Mouse (Mus musculus) liver, postnatal 0 days (tissue): ENCODE data around the gene Ptpre.

Experiments
- CTCF ChIP-seq: sonication (generic); IDR thresholded peaks from 2 replicates; pipeline ENCODE4 v1.5.1; 2016; ENCODE audit warnings: antibody characterized with exemption, low read depth
- EP300 ChIP-seq: IDR thresholded peaks from 2 replicates; pipeline ENCODE4 v1.6.1; 2016; ENCODE audit warnings: antibody characterized with exemption, low read depth, mild to moderate bottlenecking

GRCm38 (mm10) chr7:135664211-135664610 is 126.9 kb downstream of the Ptpre start:
- TF ChIP-seq CTCF (no peak), EP300 (no peak)
